Mouse (Mus musculus) CH12.LX (cell line): Measurements from ENCODE around the gene Slc10a7. TPM values are rescaled to one million over a fixed set of nuclear protein-coding genes. Genes with fewer than 3 reads are reported as not detected.

Experiments
- DNase-seq: peaks from one replicate; pipeline ENCODE4 v3.0.0-alpha.2; 2013; ENCODE audit errors: extremely low read depth
- H3K27ac ChIP-seq: 2 replicates; pipeline ENCODE4 v1.5.1; 2012; ENCODE audit warnings: low read depth, mild to moderate bottlenecking, control low read depth, moderate library complexity; ENCODE audit not compliant: insufficient read depth
- H3K27me3 ChIP-seq: replicated peaks from 2 replicates; pipeline ENCODE3; 2012; ENCODE audit warnings: inconsistent platforms
- H3K36me3 ChIP-seq, 2 experiments: replicated peaks in 1 of 2; 2 replicates each; pipeline versions ENCODE3 to v1.6.1; 2012; ENCODE audit warnings: inconsistent platforms in 1 of 2, low read length in 1 of 2, mild to moderate bottlenecking in 1 of 2, mixed read lengths in 1 of 2, moderate library complexity in 1 of 2; ENCODE audit not compliant: control insufficient read depth in 1 of 2, insufficient read depth in 1 of 2
- H3K4me1 ChIP-seq, 2 experiments: 2 replicates each; pipeline ENCODE4 v1.6.1; 2012; ENCODE audit warnings: inconsistent platforms in 1 of 2, moderate library complexity in 1 of 2; ENCODE audit not compliant: insufficient read depth in 2 of 2, control insufficient read depth in 1 of 2
- H3K4me2 ChIP-seq: 2 replicates; pipeline ENCODE4 v1.6.1; 2012; ENCODE audit warnings: low read depth, mild to moderate bottlenecking, control low read depth; ENCODE audit not compliant: poor library complexity, insufficient read depth, severe bottlenecking
- H3K4me3 ChIP-seq, 3 experiments: fragments of 150-350 bp in 1 of 3; sonication (generic) in 1 of 3; replicated peaks in 1 of 3; 2 replicates each; pipeline versions ENCODE3 to v1.5.1; 2011 to 2012; ENCODE audit warnings: low read depth in 2 of 3, low read length in 2 of 3, mild to moderate bottlenecking in 2 of 3, moderate library complexity in 2 of 3, control low read depth in 1 of 3, improper control_type of control experiment in 1 of 3, inconsistent platforms in 1 of 3, mixed read lengths in 1 of 3; ENCODE audit not compliant: poor library complexity in 1 of 3
- H3K79me2 ChIP-seq: replicated peaks from 2 replicates; pipeline ENCODE4 v1.6.1; 2012; ENCODE audit warnings: mild to moderate bottlenecking, moderate library complexity; ENCODE audit not compliant: control insufficient read depth, poor library complexity, insufficient read depth, severe bottlenecking; ENCODE audit errors: extremely low read depth
- H3K9ac ChIP-seq: 2 replicates; pipeline ENCODE4 v1.6.1; 2012; ENCODE audit warnings: low read depth, mild to moderate bottlenecking, control low read depth, moderate library complexity; ENCODE audit not compliant: insufficient read depth
- H3K9me3 ChIP-seq: replicated peaks from 2 replicates; pipeline ENCODE3; 2012; ENCODE audit warnings: low read length, inconsistent platforms, mixed read lengths
- BHLHE40 ChIP-seq: IDR thresholded peaks from 2 replicates; pipeline ENCODE4 v1.6.1; 2011; ENCODE audit warnings: mild to moderate bottlenecking, low read depth, low read length, improper control_type of control experiment
- CHD1 ChIP-seq: IDR thresholded peaks from 2 replicates; pipeline ENCODE4 v1.6.1; 2012; ENCODE audit warnings: low read depth, low read length, improper control_type of control experiment, inconsistent platforms
- CTCF ChIP-seq, 2 experiments: IDR thresholded peaks in 1 of 2; conservative IDR thresholded peaks in 1 of 2; 2 replicates each; pipeline ENCODE4 v1.5.1; 2011 to 2012; ENCODE audit warnings: low read depth in 2 of 2, low read length in 2 of 2, improper control_type of control experiment in 1 of 2, inconsistent platforms in 1 of 2, mild to moderate bottlenecking in 1 of 2, moderate library complexity in 1 of 2
- E2F4 ChIP-seq: IDR thresholded peaks from 2 replicates; pipeline ENCODE4 v1.6.1; 2011; ENCODE audit warnings: low read depth, low read length, improper control_type of control experiment; ENCODE audit not compliant: insufficient replicate concordance
- ELF1 ChIP-seq: IDR thresholded peaks from 2 replicates; pipeline ENCODE4 v1.6.1; 2014; ENCODE audit warnings: low read depth, mild to moderate bottlenecking, inconsistent platforms, low read length, improper control_type of control experiment
- EP300 ChIP-seq: IDR thresholded peaks from 2 replicates; pipeline ENCODE4 v1.6.1; 2011; ENCODE audit warnings: low read length, improper control_type of control experiment
- ETS1 ChIP-seq: conservative IDR thresholded peaks from 2 replicates; pipeline ENCODE4 v1.6.1; 2012; ENCODE audit warnings: low read depth, mild to moderate bottlenecking, inconsistent platforms, low read length, improper control_type of control experiment, moderate library complexity
- HCFC1 ChIP-seq: IDR thresholded peaks from 2 replicates; pipeline ENCODE4 v1.6.1; 2012; ENCODE audit warnings: low read depth, mild to moderate bottlenecking, inconsistent platforms, low read length, improper control_type of control experiment
- JUN ChIP-seq: IDR thresholded peaks from 2 replicates; pipeline ENCODE4 v1.6.1; 2011; ENCODE audit warnings: low read depth, mild to moderate bottlenecking, low read length, improper control_type of control experiment, moderate library complexity; ENCODE audit not compliant: insufficient read depth
- MAFK ChIP-seq: IDR thresholded peaks from 2 replicates; pipeline ENCODE4 v1.6.1; 2011; ENCODE audit warnings: low read length, improper control_type of control experiment; ENCODE audit not compliant: insufficient replicate concordance
- MAX ChIP-seq: IDR thresholded peaks from 2 replicates; pipeline ENCODE4 v1.6.1; 2011; ENCODE audit warnings: low read length, improper control_type of control experiment
- MAZ ChIP-seq: IDR thresholded peaks from 2 replicates; pipeline ENCODE4 v1.6.1; 2012; ENCODE audit warnings: low read depth, mild to moderate bottlenecking, inconsistent platforms, low read length, improper control_type of control experiment, moderate library complexity
- MEF2A ChIP-seq: IDR thresholded peaks from 2 replicates; pipeline ENCODE4 v1.6.1; 2014; ENCODE audit warnings: low read depth, mild to moderate bottlenecking, inconsistent platforms, low read length, improper control_type of control experiment, borderline replicate concordance
- MYC ChIP-seq: IDR thresholded peaks from 2 replicates; pipeline ENCODE4 v1.6.1; 2011; ENCODE audit warnings: low read depth, mild to moderate bottlenecking, improper control_type of control experiment, low read length
- NRF1 ChIP-seq: IDR thresholded peaks from 2 replicates; pipeline ENCODE4 v1.6.1; 2014; ENCODE audit warnings: low read depth, mild to moderate bottlenecking, inconsistent platforms, low read length, improper control_type of control experiment, moderate library complexity
- POLR2A ChIP-seq: IDR thresholded peaks from 2 replicates; pipeline ENCODE4 v1.6.1; 2011; ENCODE audit warnings: low read depth, mild to moderate bottlenecking, improper control_type of control experiment, low read length
- POLR2AphosphoS2 ChIP-seq: IDR thresholded peaks from 2 replicates; pipeline ENCODE4 v1.6.1; 2011; ENCODE audit warnings: low read depth, low read length, improper control_type of control experiment
- RCOR1 ChIP-seq: conservative IDR thresholded peaks from 2 replicates; pipeline ENCODE4 v1.6.1; 2012; ENCODE audit warnings: low read depth, mild to moderate bottlenecking, inconsistent platforms, low read length, improper control_type of control experiment
- SIN3A ChIP-seq: IDR thresholded peaks from 2 replicates; pipeline ENCODE4 v1.6.1; 2012; ENCODE audit warnings: low read length, improper control_type of control experiment, inconsistent platforms
- TBP ChIP-seq: conservative IDR thresholded peaks from 2 replicates; pipeline ENCODE4 v1.6.1; 2011; ENCODE audit warnings: low read depth, low read length, improper control_type of control experiment
- TCF12 ChIP-seq: IDR thresholded peaks from 2 replicates; pipeline ENCODE4 v1.6.1; 2014; ENCODE audit warnings: low read depth, mild to moderate bottlenecking, inconsistent platforms, low read length, improper control_type of control experiment
- UBTF ChIP-seq: IDR thresholded peaks from 2 replicates; pipeline ENCODE4 v1.6.1; 2012; ENCODE audit warnings: low read depth, mild to moderate bottlenecking, inconsistent platforms, low read length, improper control_type of control experiment, moderate library complexity
- USF1 ChIP-seq: IDR thresholded peaks from 2 replicates; pipeline ENCODE4 v1.6.1; 2014; ENCODE audit warnings: low read depth, mild to moderate bottlenecking, inconsistent platforms, low read length, improper control_type of control experiment
- USF2 ChIP-seq: conservative IDR thresholded peaks from 2 replicates; pipeline ENCODE4 v1.6.1; 2011; ENCODE audit warnings: low read depth, low read length, improper control_type of control experiment
- ZC3H11A ChIP-seq: IDR thresholded peaks from 2 replicates; pipeline ENCODE4 v1.6.1; 2012; ENCODE audit warnings: low read depth, mild to moderate bottlenecking, inconsistent platforms, low read length, improper control_type of control experiment
- ZKSCAN1 ChIP-seq: IDR thresholded peaks from 2 replicates; pipeline ENCODE4 v1.6.1; 2012; ENCODE audit warnings: low read depth, inconsistent platforms, low read length, improper control_type of control experiment, borderline replicate concordance
- dilution Hi-C: fragments of 300-500 bp; cut with MboI; formaldehyde crosslinking; loops from 2 replicates; pipeline ENCODE4 v1.14.3; 2020; ENCODE audit warnings: low sequenced_read_pairs; ENCODE audit not compliant: extremely low pct_unique_long_range_greater_than_20kb, extremely low pct_ligation_motif_present
- in situ Hi-C: fragments of 300-500 bp; cut with MboI; formaldehyde crosslinking; loops from 3 replicates; pipeline ENCODE4 v1.14.3; 2019; ENCODE audit warnings: low sequenced_read_pairs, low pct_ligation_motif_present, low pct_unique_long_range_greater_than_20kb, mixed read lengths
- polyA plus RNA-seq: library from polyadenylated mRNA; unstranded; fragments of >175 nt; gene quantifications from 2 replicates; pipeline ENCODE4 v1.2.1, GENCODE M21; 2012; ENCODE audit warnings: low read depth; ENCODE audit not compliant: insufficient read length
- total RNA-seq, 2 experiments: library from RNA; depleted of rRNA; stranded (reverse); fragments of 300-350 nt in 1 of 2; fragments of >200 nt in 1 of 2; gene quantifications; 2 replicates each; pipeline ENCODE4 v1.2.3; 2012 to 2014

Slc10a7 gene
- total and polyA plus RNA-seq, 3 experiments: 10.8 to 20.4 (median 16.3) TPM

DNA sequence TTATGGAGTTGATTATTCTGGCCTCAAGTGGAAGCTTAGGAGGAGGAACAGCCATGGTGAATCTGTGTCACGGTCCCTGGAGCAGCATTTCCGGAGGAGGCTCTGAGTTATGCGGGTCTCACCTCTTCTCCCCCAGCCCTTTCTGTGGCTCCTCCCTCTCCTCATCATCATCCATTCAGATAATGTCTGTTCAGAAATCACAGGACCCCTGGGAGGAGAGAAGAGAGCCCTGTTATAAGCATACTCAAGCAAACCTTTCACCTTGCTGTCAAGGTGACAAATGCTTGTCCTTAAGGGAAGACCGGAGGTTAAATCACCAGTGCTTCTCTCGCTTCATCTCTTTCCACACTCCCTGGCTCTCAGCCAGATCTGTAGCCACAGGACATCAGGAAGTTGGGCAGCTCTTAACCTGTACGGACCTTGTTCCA, 86.3 kb downstream of the Slc10a7 start:
- H3K27ac ChIP-seq: no peak overlapping the region
- no peak overlapping the region for H3K4me2 ChIP-seq
- no peak overlapping the region for H3K4me3 ChIP-seq
- peaks cover 0 to 12% of the 10 kb centered on the region in 2 experiments; a peak in 1 of 4 replicates for H3K4me1 ChIP-seq
- H3K79me2 ChIP-seq: no peaks in the 10 kb centered on the region
- in situ Hi-C loops: no loop called here
- DNase-seq: no peak
- no peaks in the 10 kb centered on the region for H3K27me3 ChIP-seq
- H3K36me3 ChIP-seq: peaks cover 8 to 50% of the 10 kb centered on the region in 2 experiments
- no peaks in the 10 kb centered on the region for H3K9me3 ChIP-seq
- no peak overlapping the region for H3K9ac ChIP-seq
- TF ChIP-seq MAZ: no peak
- TF ChIP-seq MEF2A: no peak
- TF ChIP-seq ETS1: no peak
- TF ChIP-seq EP300: no peak
- dilution Hi-C loops: no loop called here

GRCm38 (mm10) chr8:78598237-78598636, 89.1 kb downstream of the Slc10a7 start:
- Histone ChIP-seq H3K79me2 (no peaks in the 10 kb centered on the region), H3K36me3 (peaks cover 0 to 44% of the 10 kb centered on the region in 2 experiments), H3K9ac (no peak overlapping the region), H3K4me1 (no peaks in the 10 kb centered on the region), H3K4me2 (no peak overlapping the region), H3K27ac (no peak overlapping the region), H3K9me3 (no peaks in the 10 kb centered on the region), H3K4me3 (no peak overlapping the region), H3K27me3 (no peaks in the 10 kb centered on the region)
- no peak for TF ChIP-seq HCFC1
- TF ChIP-seq CTCF (conservative IDR thresholded peaks at IDR 0.05 in 1 of 2, IDR thresholded peaks at IDR 0.05 in 1 of 2; ENCODE audit: low read depth in 2 of 2, low read length in 2 of 2): no peak
- no peak for TF ChIP-seq UBTF
- no peak for TF ChIP-seq MAFK
- TF ChIP-seq USF2: no peak
- no peak for TF ChIP-seq USF1
- TF ChIP-seq ZC3H11A: no peak
- no peak for TF ChIP-seq TBP
- no peak for TF ChIP-seq ZKSCAN1
- in situ Hi-C loops: no loop called here
- DNase-seq: no peak
- dilution Hi-C loops: no loop called here

DNA sequence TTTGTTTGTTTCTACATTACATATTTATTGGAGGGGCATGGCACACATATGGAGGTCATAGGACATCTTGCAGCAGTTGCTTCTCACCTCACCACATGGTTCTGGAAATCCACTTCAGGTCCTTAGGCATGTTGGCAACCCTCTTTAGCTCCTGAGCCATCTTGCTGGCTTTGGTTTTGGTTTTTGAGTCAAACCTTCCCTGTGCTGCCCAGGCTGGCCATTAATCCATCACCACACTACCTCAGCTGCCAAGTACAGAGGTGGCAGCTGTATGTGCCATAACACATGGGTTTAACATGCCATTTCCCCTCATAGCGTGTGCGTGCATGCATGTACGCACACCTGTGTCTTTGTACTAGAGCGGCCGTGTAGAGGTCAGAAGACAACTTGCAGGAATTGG, 93.9 kb downstream of the Slc10a7 start:
- H3K4me3 ChIP-seq: no peak overlapping the region
- no peak overlapping the region for H3K9ac ChIP-seq
- peaks cover 5% of the 10 kb centered on the region for H3K9me3 ChIP-seq
- dilution Hi-C loops (no loop called here), in situ Hi-C loops (no loop called here)
- H3K79me2 ChIP-seq: no peaks in the 10 kb centered on the region
- peaks cover 3 to 46% of the 10 kb centered on the region in 2 experiments for H3K36me3 ChIP-seq
- no peak overlapping the region for H3K27ac ChIP-seq
- H3K4me2 ChIP-seq: no peak overlapping the region
- no peak for TF ChIP-seq MAX
- no peak for TF ChIP-seq SIN3A
- no peak for TF ChIP-seq MAFK
- TF ChIP-seq NRF1: no peak
- TF ChIP-seq USF2: no peak
- no peak for TF ChIP-seq ELF1
- no peak for TF ChIP-seq MEF2A
- TF ChIP-seq POLR2AphosphoS2: no peak
- no peak for TF ChIP-seq TCF12
- TF ChIP-seq BHLHE40: no peak
- TF ChIP-seq RCOR1: no peak
- TF ChIP-seq USF1: no peak
- no peak for TF ChIP-seq E2F4
- no peak for TF ChIP-seq JUN
- no peak for TF ChIP-seq CHD1
- no peak for TF ChIP-seq EP300
- no peak for TF ChIP-seq MYC
- no peak for TF ChIP-seq TBP
- no peak for TF ChIP-seq POLR2A
- TF ChIP-seq ETS1: no peak
- no peak for DNase-seq
- no peaks in the 10 kb centered on the region for H3K4me1 ChIP-seq
- no peaks in the 10 kb centered on the region for H3K27me3 ChIP-seq
